Mouse (Mus musculus) cerebellum, postnatal 25 days (tissue): ENCODE results near the gene Rybp.

Source experiments
- DNase-seq, 2 experiments: peaks; one replicate each; pipeline ENCODE4 v3.0.0; 2021; ENCODE audit warnings: mixed read lengths in 2 of 2

Rybp gene

DNA sequence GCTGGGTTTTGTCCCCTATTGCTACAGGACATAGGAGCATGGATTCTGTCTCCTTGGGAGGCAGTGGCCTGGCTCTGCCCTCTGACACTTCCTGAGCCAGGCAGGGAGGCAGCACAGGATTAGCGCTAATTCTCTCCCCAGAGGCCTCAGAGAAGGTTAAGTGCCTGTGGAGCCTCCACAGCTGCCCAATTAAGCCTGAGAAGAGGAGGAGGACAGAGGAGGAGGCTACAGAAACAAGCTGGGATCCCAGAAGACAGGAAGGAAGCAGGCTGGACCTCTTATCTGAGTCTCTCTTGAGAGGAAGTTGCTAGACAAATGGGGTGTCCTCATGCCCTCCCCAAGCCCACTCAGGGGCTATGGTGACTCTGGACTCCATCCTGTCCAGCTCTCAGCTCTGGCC lies 101.8 kb downstream of the Rybp start:
- DNase-seq: no peak

GRCm38 (mm10) chr6:100183344-100183743 lies 103.9 kb downstream of the Rybp start:
- peak in 1 of 2 experiments; percentile 53 for DNase-seq

- DNase-seq: no peak
Observed at GRCm38 (mm10) chr6:100180883-100181262, 106.4 kb downstream of the Rybp start.

DNA sequence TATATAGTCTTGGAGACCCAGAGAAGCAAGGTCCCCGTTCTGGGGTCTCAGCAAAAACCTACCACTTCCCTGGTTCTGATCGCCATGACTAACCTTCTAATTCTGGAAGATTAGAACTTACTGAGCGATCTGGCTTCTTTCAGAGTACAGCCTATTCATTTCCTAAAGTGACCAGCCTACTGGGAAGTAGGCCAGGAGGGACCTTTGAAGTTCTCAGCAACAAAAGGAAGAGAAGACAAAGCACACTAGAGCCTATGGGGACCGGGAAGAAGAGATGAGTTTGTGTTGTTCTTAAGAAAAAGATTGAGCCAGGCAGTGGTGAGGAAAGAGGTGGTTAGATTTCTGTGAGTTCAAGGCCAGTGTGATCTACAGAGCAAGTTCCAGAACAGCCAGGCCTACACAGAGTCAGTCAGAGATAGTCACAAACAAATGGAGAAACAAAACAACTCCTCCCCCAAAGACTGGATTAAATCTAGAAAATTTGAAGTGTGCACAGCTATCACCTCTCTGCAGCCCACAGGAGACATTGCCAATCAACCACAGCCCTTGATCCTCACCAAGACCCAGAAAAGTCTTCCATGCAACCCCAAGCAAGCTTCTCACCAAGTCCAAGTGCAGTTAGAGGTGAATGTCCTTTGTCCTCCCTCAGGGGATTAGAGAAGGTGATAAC lies 106.9 kb downstream of the Rybp start:
- DNase-seq: no peak

DNA sequence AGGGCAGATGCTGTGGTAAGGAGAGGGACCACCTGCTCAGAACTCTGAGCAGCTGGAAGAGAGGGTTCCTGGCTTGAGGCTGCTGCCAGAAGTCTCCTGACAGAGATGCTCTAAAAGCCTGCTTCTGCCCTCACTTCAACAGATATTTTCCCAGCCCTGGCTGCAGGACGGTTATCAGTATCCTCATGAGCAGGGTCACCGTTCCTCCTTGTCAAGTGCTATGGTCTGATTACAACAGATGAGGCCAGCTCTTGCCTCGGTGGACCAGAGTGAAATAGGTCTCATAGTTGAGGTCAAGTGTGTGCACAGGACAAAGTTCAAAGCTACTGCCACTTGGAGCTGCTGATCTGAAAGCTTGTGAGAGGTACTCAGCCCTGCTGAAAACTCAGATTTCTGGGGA lies 108.5 kb downstream of the Rybp start:
- no peak for DNase-seq
